Mouse (Mus musculus): Measurements from ENCODE around the gene Ccdc187. TPM values are rescaled to one million over a fixed set of nuclear protein-coding genes. Genes with fewer than 3 reads are reported as not detected.

Gene Ccdc187
- polyA plus RNA-seq, 1 experiment from 2014 or later, result not detected

DNA sequence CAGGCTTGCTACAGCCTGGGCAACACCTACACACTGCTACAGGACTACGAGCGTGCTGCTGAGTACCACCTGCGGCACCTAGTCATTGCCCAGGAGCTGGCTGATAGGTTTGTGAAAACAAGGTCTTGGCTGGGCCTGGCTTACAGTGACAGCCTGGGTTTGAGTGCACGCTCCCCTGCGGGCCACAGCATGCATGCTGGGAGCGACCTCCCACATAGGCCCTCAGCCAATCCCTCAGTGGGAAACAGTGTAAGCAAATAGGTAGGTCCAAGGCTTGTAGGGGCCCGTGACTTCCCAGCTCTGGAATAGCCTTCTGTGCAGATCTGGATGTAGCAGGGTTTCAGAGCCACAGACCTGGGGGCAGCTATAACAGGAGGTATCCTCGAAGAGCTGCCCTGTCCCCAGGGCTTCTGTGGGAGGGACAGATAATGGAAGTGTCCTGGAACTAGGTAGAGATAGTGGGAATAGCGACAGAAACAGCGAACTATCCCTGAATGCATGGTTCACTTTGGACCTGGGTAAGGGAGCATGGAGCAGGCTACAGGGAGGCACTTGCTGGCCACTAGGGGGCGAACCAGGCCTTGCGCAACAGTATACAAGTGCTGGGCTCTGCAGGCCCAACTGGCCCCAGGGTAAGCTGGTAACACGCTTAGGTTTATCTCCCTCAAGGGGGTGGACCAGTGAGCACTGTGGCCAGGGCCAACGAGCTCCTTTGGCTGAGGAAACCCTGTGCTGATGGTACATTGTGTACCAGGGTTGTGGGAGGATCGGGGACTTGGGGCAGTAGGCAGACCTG lies 31.2 kb upstream of the Ccdc187 start:
- H3K4me1 ChIP-seq (replicated peaks), result no peaks in the 10 kb centered on the region
- no peaks in the 10 kb centered on the region for H3K27me3 ChIP-seq
- no peaks in the 10 kb centered on the region for H3K9me3 ChIP-seq
- WGBS, result 68% methylated on average over 15 of the region's 15 CpGs
- no peak overlapping the region for H3K4me2 ChIP-seq
- H3K9ac ChIP-seq (replicated peaks), result no peak overlapping the region
- H3K36me3 ChIP-seq, result peaks cover 87% of the 10 kb centered on the region
- H3K4me3 ChIP-seq (replicated peaks), result no peak overlapping the region
- no peak overlapping the region; the same call in 1 of the 2 replicates for H3K27ac ChIP-seq
- peak; percentile 73 for ATAC-seq (ENCODE audit: insufficient number of reproducible peaks, insufficient read depth, low FRiP score, low TSS enrichment, low read depth)

DNA sequence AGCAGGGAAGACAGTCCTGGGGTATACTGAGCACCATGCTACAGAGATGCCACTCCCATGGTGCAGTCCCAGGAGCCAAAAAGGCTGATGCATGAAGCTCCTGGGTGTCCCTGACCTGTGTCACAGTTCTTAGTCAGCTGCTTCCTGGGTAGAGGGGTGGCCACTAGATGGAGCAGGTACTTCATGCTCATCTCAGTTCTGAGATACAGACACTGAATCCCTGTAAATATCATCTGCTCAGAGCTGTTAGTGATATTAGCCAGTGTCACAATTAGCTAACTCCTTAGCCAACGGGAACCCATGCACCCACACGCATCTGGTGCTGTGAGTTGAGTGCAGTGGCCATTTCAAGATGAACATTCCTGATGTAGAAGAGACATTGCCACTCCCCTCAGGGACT lies 30.6 kb upstream of the Ccdc187 start:
- H3K4me1 ChIP-seq (replicated peaks), result no peaks in the 10 kb centered on the region
- H3K36me3 ChIP-seq, result peaks cover 86% of the 10 kb centered on the region
- 79% methylated on average over 2 of the region's 2 CpGs for WGBS
- H3K4me2 ChIP-seq, result no peak overlapping the region
- H3K9ac ChIP-seq (replicated peaks), result no peak overlapping the region
- no peak overlapping the region for H3K27ac ChIP-seq
- no peak for ATAC-seq (ENCODE audit: insufficient number of reproducible peaks, insufficient read depth, low FRiP score, low TSS enrichment, low read depth)
- H3K27me3 ChIP-seq, result no peaks in the 10 kb centered on the region
- no peak overlapping the region for H3K4me3 ChIP-seq (replicated peaks)
- H3K9me3 ChIP-seq, result no peaks in the 10 kb centered on the region

DNA sequence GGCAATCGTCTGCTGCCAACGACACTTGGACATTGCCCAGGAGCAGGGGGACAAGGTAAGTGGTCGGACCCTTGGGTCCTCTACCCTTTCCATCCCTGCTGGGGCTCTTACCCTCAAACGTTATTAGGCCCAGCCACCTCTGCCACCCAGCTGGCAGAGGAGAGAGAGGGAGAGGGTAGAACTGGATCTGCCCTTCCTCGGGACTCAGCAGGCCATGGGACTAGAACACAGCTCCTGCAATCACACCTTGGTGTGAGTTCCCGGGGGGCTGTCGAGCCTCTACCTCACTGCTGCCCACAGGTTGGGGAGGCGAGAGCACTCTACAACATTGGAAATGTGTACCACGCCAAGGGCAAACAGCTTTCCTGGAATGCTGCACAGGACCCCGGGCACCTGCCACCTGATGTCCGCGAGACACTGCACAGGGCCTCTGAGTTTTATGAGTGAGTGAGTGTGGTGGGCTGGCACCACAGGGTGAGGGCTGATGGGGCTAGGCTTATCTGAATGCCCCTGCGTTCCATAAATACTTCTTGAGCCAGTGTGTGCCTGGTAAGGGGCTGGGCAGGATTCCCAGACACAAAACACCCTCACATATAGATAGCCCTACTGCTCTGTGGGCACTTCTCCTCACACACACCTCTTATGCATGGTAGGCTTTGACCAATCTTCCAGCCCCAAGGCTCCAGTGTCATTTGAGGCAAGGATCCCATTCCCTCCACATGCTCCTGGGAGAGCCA lies 29.4 kb upstream of the Ccdc187 start:
- Histone ChIP-seq H3K36me3 (peaks cover 84% of the 10 kb centered on the region), H3K9ac (replicated peaks) (no peak overlapping the region), H3K4me1 (replicated peaks) (peaks cover 5% of the 10 kb centered on the region), H3K4me3 (replicated peaks) (no peak overlapping the region), H3K9me3 (no peaks in the 10 kb centered on the region), H3K27me3 (no peaks in the 10 kb centered on the region), H3K4me2 (no peak overlapping the region), H3K27ac (no peak overlapping the region)
- 90% methylated on average over 13 of the region's 13 CpGs for WGBS
- ATAC-seq (ENCODE audit: insufficient number of reproducible peaks, insufficient read depth, low FRiP score, low TSS enrichment, low read depth), result no peak

DNA sequence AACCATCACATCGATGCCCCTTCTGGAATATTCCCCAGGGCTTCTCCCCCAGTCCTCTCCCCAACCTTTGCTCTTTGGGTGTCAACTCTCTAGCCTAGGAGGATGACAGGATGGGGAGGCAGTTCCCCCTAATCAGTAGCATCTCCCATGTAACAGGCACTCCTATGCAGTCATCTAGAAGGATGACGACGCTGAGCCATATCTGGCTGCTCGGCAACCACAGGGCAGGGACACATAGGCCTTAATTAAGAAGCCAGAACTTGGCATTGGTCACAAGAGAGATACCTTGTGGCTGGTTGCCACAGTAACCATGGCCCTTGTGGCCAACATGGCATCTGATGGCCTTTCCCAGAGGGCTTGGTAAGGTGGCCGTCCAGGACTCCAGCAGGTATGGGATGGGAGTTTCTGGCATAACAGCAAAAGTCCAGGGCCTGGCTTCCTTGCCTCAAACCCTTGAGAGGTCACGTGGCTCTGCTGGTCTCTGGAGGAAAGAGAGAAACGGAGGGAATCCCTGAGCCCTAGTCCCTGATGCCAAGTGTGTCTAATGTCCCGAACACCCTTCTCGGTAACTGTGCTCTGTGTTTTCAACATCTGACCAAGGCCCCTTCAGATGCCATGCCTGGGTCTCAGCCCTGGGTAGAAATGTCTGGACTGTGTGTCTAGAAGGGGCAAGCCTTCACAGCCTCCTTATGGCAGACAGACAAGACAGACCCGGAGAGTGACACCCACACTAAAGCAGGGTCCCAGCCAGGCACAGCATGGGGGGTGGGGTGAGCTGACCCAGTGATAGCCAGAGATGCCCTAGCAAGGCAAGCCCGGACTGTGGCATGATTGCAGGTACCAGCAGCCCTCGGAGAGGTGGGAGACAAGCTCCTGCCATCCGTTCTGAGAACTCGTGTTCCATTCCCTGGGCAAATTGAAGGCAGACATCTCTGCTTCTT lies 26.2 kb upstream of the Ccdc187 start:
- Histone ChIP-seq H3K9ac (replicated peaks) (no peak overlapping the region), H3K4me2 (no peak overlapping the region), H3K27me3 (no peaks in the 10 kb centered on the region), H3K9me3 (no peaks in the 10 kb centered on the region), H3K36me3 (peaks cover 64% of the 10 kb centered on the region), H3K4me3 (replicated peaks) (no peak overlapping the region), H3K27ac (no peak overlapping the region), H3K4me1 (replicated peaks) (peaks cover 34% of the 10 kb centered on the region)
- ATAC-seq (ENCODE audit: insufficient number of reproducible peaks, insufficient read depth, low FRiP score, low TSS enrichment, low read depth), result no peak
- WGBS, result 92% methylated on average over 14 of the region's 14 CpGs

DNA sequence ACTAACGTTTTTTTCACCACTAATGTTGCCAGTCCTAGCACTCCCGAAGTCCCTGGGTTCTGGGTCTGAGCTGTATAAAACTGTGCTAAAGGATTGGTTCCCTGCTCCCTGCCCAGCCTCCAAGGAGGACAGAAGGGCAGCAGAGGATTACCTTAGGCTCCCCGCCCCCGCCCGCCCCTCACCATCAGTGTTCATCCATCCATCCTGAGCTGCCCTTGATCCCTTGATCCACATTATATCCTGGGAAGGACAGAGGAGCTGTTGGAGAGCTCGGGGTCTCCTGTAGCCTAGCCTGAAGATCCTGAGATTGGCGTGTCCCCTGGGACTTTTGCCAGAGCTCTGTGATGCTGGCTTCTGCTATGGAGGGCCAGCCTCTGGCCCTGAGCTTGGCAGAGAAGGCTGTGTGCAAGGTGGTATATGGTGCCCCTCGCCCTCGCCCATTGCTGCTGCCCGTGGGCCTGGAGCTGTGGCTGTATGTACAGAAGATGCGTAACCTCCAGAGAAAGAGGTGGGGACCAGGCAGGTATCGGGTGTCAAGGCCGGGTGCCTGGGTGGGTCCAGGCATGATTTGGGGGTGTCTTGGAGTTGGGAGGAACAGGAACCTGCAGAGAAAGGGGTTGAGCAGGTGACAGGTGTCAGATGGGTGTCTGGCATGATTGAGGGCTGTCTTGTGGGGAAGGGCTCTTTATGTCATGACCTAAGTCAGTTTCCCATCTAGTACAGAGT lies 25.3 kb upstream of the Ccdc187 start:
- no peak for ATAC-seq (ENCODE audit: insufficient number of reproducible peaks, insufficient read depth, low FRiP score, low TSS enrichment, low read depth)
- 91% methylated on average over 13 of the region's 13 CpGs for WGBS
- Histone ChIP-seq H3K9me3 (no peaks in the 10 kb centered on the region), H3K27ac (no peak overlapping the region), H3K27me3 (no peaks in the 10 kb centered on the region), H3K4me2 (no peak overlapping the region), H3K36me3 (peaks cover 56% of the 10 kb centered on the region), H3K9ac (replicated peaks) (no peak overlapping the region), H3K4me3 (replicated peaks) (no peak overlapping the region), H3K4me1 (replicated peaks) (peaks cover 41% of the 10 kb centered on the region)

DNA sequence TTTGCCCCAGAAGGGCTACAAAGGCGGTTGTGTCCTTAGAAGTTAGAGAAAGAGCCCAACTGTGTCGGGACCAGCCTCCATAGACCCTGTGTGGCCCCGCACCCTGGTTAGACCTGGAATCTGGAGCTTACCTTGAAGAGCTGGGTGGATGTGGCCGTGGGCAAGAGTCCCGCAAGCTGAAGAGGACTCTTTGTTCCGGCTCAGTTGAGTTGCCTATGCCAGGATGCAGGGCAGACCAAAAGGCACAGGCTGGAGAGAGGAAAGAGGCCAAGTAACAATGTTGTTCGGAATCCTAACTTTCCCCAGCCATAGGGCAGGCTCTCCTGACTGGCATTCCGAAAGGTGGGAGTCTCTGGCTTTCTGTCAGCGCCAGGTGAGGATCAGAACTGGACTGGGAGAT lies 24.8 kb upstream of the Ccdc187 start:
- Histone ChIP-seq H3K9ac (replicated peaks) (no peak overlapping the region), H3K27me3 (no peaks in the 10 kb centered on the region), H3K27ac (no peak overlapping the region), H3K4me3 (replicated peaks) (no peak overlapping the region), H3K36me3 (peaks cover 50% of the 10 kb centered on the region), H3K9me3 (no peaks in the 10 kb centered on the region), H3K4me2 (no peak overlapping the region), H3K4me1 (replicated peaks) (peaks cover 47% of the 10 kb centered on the region)
- no peak for ATAC-seq (ENCODE audit: insufficient number of reproducible peaks, insufficient read depth, low FRiP score, low TSS enrichment, low read depth)
- 94% methylated on average over 9 of the region's 9 CpGs for WGBS

DNA sequence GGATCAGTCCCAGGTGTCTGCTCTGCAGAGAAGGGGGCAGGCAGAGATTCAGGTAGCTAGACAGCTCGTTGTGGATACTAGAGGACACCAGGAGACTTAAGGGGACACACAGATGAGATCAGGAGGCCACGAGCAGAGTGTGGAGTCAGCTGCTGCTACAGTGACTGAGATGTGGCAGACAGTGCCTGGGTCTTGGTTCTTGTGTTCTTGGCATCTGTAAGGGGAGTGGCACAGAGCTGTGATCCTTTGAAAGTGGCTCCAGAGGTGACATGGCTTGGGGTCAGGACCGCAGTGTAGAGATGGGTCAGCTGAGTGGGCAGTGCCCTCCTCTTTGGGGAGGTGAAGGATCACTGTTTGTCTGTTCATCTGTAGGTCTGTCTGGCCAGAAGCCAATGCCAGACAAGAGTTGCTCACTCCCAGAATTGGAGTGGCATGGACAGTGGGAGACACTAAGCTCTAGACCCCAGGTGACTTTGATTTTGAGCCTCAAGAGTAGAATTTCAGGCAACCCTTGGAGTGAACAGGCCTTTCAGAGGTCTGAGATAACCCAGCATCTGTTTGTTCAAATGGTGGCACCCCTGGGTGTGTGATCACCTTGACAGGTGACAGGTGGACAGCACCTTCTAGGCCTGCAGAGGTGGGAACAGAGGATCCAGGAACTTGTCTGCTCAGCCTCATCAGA lies 23.8 kb upstream of the Ccdc187 start:
- Histone ChIP-seq H3K9ac (replicated peaks) (no peak overlapping the region), H3K27me3 (no peaks in the 10 kb centered on the region), H3K4me2 (peak overlapping the region; percentile 90), H3K9me3 (no peaks in the 10 kb centered on the region), H3K27ac (no peak overlapping the region), H3K4me1 (replicated peaks) (peaks cover 55% of the 10 kb centered on the region), H3K4me3 (replicated peaks) (no peak overlapping the region), H3K36me3 (peaks cover 40% of the 10 kb centered on the region)
- 85% methylated on average over 3 of the region's 3 CpGs for WGBS
- no peak for ATAC-seq (ENCODE audit: insufficient number of reproducible peaks, insufficient read depth, low FRiP score, low TSS enrichment, low read depth)

DNA sequence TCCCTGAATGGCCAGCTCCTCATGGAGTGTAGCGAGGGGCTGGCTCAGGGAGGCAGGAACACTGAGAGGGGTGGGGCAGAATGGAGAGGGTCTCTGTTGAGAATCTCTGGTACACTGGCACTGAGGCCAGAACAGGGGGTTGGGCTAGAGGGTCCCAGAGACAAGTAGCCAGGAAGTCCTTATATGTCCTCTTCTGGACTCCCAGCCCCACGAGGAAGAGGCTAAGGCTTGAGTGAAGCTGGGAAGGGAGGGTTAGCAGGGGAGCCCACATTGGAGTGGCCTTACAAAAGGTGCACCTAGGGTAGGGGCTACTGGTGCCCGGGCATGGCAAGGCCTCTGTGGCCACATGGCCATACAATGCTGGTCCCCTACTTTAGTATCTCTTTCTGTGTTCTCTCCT lies 23.0 kb upstream of the Ccdc187 start:
- ATAC-seq (ENCODE audit: insufficient number of reproducible peaks, insufficient read depth, low FRiP score, low TSS enrichment, low read depth), result no peak
- H3K4me3 ChIP-seq (replicated peaks), result peak overlapping the region; percentile 89
- peak overlapping the region; percentile 90 for H3K4me2 ChIP-seq
- 68% methylated on average over 3 of the region's 3 CpGs for WGBS
- H3K9me3 ChIP-seq, result no peaks in the 10 kb centered on the region
- peak overlapping the region; percentile 93 for H3K9ac ChIP-seq (replicated peaks)
- peaks cover 61% of the 10 kb centered on the region for H3K4me1 ChIP-seq (replicated peaks)
- H3K27me3 ChIP-seq, result no peaks in the 10 kb centered on the region
- peak overlapping the region; percentile 97 for H3K27ac ChIP-seq
- H3K36me3 ChIP-seq, result peaks cover 33% of the 10 kb centered on the region

DNA sequence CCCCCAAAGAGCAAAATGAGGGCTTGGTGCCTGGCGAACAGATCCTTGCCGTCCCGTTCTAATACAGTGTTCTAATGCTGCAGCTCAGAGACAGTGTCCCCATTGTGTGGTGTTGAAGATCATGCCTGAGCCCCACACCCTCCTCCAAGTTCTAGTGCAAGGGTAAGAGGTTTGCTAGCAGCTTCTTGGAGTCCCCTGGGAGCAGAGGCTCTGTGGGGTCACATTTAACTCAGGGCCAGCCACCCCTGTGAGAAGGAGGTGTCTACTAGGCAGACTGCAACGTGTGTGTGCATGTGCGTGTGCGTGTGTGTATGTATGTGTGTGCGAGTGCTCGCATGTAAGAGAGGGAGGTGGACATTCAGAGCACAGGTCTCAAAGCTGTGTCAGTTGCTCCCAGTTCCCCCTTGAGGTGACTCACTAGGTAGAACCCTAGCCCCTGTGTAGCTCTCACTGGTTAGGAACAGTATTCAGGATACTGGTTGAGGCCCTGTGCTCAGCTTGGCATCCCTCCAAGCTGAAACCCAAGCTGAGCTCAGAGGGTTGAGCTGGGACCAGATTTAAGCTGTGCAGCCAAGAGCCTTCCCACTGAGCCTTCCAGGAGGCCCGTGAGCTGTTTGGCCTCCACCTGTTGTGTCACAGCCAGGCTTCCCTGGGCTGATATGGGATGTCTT lies 22.4 kb upstream of the Ccdc187 start:
- WGBS, result 61% methylated on average over 9 of the region's 9 CpGs
- peak; percentile 22; the same call in 1 of the 2 replicates for ATAC-seq (ENCODE audit: insufficient number of reproducible peaks, insufficient read depth, low FRiP score, low TSS enrichment, low read depth)
- peak overlapping the region; percentile 97 for H3K27ac ChIP-seq
- peak overlapping the region; percentile 89 for H3K4me3 ChIP-seq (replicated peaks)
- H3K4me1 ChIP-seq (replicated peaks), result peaks cover 64% of the 10 kb centered on the region
- H3K9ac ChIP-seq (replicated peaks), result peak overlapping the region; percentile 93
- no peaks in the 10 kb centered on the region for H3K9me3 ChIP-seq
- no peaks in the 10 kb centered on the region for H3K27me3 ChIP-seq
- peak overlapping the region; percentile 90 for H3K4me2 ChIP-seq
- H3K36me3 ChIP-seq, result peaks cover 26% of the 10 kb centered on the region; the same call in 1 of the 2 replicates

DNA sequence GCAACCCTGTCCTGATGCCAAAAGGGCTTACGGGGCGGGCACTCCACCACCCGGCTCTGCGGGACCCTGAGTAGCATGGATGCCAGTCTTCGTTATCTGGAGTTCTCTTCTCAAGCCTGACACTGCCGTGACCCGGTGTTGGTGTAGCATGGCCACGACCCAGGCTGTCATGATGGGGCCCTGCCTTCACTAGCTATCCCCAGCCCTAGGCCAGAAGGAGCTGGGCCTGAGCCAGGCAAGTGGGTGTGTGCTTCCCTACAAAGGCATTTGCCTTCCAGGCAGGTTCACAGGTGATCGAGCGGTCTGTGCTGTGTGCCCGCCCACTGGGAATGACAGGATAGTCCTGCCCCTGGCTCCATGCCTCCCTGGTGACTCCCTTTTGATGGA lies 21.6 kb upstream of the Ccdc187 start:
- Histone ChIP-seq H3K4me3 (replicated peaks) (peak overlapping the region; percentile 89), H3K9me3 (no peaks in the 10 kb centered on the region), H3K4me2 (peak overlapping the region; percentile 90), H3K36me3 (peaks cover 24% of the 10 kb centered on the region; the same call in 1 of the 2 replicates), H3K4me1 (replicated peaks) (peaks cover 64% of the 10 kb centered on the region), H3K9ac (replicated peaks) (peak overlapping the region; percentile 93), H3K27ac (peak overlapping the region; percentile 97), H3K27me3 (no peaks in the 10 kb centered on the region)
- 0% methylated on average over 11 of the region's 11 CpGs for WGBS
- ATAC-seq (ENCODE audit: insufficient number of reproducible peaks, insufficient read depth, low FRiP score, low TSS enrichment, low read depth), result peak; percentile 39; the same call in 1 of the 2 replicates

All from limb, embryonic 12.5 days (tissue).